Mouse (Mus musculus): ENCODE measurements around the gene 1700024P04Rik. TPM values are rescaled to one million over a fixed set of nuclear protein-coding genes. Genes with fewer than 3 reads are reported as not detected.

The 1700024P04Rik gene
- polyA plus RNA-seq (2017; shearing (Covaris generic)): not detected

GRCm38 (mm10) chr13:98984465-98984864 lies at the start of gene 1700024P04Rik:
Gene 1700024P04Rik (minus strand): TSS chr13:98984565.

Other genes starting within 250 kb of the 1700024P04Rik start
- gene Fcho2, start 169.1 kb downstream of the 1700024P04Rik start, polyA plus RNA-seq (2017; shearing (Covaris generic)): 48.4 TPM
- 80.6 TPM for gene Tnpo1, start 58.2 kb downstream of the 1700024P04Rik start, polyA plus RNA-seq (2017; shearing (Covaris generic))
- gene Zfp366, start 200.3 kb upstream of the 1700024P04Rik start, polyA plus RNA-seq (2017; shearing (Covaris generic)): not detected

All from naive thymus-derived CD4-positive, alpha-beta T cell, adult 5 months (primary cell).